Mouse (Mus musculus) inflammation-experienced regulatory T-cells (primary cell): ENCODE results near the gene Rnf167. TPM values are rescaled to one million over a fixed set of nuclear protein-coding genes. Genes with fewer than 3 reads are reported as not detected.

Experiments used
- polyA plus RNA-seq, 2 experiments: library from polyadenylated mRNA; unstranded; fragments of 100-300 nt; shearing (Covaris generic); gene quantifications; one replicate each; pipeline ENCODE4 v1.2.1; 2017

The Rnf167 gene
- 100 to 1,000 TPM; 350 to 474 TPM for polyA plus RNA-seq

DNA sequence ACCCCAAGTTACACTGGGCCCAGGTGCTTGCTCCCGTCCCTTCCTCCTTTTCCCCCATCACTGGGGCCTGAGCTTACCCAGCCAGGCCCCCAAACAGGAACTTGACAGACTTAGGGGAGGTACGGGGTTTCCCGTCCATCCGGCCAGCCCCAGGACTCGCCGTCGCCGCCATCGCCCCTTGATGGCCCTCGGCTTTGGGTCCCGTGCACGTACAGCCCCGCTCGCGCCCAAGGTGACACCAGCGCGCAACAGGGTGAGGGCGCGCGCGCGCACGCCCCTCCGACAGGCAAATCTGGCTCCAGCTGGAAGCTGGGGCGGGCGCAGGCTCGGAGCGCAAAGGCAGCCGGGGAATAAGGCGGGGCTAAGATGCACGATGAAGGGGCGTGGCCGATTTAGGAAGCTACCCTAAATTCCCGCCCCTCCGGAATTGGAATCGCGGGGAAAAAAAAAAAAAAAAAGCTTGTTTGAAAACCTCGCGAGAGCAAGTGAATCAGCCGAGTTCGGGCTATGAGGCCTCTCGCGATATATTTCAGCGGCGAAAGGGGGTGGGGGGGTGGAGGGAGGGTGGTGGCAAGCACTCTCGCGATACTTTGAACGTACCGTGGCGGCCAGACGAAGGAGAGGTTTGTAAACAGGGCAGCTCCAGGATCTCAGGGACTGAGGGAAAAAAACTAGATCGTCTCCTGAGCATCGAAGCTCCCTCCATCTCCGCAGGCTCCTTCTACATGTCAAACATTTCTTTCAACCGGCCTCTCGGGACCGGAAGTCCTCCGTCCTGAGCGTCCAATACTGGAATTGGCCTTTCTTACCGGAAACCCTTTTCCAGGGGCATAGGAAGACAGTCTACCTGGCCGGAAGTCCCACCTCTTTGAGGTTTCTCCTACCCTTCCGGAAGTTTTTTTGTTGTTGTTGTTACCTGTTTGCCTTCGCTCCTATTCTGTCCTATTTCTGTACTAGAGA is at the start of gene Rnf167, which contains the start of gene Slc25a11:
Rnf167 (plus strand) TSS at position 545 of the 960 bp plus-strand sequence.
Slc25a11 (minus strand) TSS at position 789 of the 960 bp plus-strand sequence.

GRCm38 (mm10) chr11:70615516-70616093 is 31.4 kb upstream of the Rnf167 start, which contains the start of gene 4930544D05Rik:
Gene 4930544D05Rik (plus strand): TSS chr11:70615848.

GRCm38 (mm10) chr11:70619101-70619500 is 27.9 kb upstream of the Rnf167 start, which contains the start of gene Chrne:
Gene Chrne (minus strand): TSS chr11:70619216.

DNA sequence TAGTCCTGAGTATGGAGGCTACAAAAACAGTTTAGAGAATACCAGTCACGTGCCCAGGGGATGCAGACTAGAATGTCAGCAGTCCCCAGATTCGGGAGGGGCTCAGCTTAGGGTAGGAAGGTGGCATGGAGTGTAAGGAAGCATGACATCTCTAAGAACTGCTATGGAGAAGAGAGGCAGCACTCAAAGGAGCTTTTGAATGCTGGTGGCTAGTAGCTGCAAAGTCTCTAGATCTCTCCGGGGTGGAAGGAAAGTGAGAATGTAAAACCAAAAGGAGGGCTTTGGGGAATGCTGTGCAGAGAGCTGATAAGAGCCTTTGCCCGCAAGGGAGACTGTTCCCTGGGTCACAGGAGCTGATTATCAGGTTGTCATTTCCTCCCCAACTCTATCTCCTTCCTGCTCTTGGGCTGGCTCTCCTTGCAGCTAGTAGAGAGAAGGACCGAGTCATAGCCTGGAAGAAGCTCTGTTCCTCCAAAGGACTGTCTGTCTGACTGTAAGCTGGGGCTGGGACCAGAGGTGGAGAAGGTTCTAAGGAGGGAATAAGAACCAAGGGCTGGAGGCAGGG is 8.2 kb upstream of the Rnf167 start, which contains the start of gene Gp1ba:
Gp1ba (plus strand) TSS at position 409 of the 565 bp plus-strand sequence.

DNA sequence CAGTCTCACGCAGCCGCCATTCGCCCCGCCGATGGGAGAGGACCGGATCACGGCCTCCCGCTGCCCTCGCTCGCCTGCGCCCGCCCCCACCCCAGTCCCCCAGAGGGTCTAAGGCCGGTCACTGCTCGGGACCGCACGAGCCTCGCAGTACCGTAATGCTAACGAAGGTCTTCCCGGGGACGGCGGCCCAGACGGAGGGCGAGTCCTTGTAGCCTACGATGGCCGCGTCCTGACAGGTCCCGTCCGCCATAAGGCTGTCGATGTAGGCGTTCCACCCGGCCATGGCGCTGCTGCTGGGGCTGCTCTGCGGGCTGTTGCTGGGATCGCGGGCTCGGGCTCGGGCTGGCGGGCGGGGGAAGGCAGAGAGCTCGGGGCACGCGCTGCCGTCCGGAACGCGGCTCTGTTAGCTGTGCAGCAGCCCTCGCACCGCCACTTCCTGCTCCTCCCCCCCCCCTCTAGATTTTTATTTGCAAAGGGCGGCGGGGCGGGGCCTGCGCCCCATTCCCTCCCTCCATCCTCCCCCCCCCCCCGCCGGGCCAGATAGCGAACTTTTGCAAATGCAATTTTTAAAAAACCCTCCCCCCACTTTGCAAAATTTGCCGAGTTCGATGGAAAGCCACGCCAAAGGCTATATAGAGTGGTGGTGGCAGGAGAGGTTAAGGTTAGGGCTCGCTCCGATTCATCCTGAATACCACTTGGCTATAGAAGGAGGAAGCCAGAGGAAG is 7.3 kb downstream of the Rnf167 start, which contains the start of gene Pfn1:
Pfn1 (minus strand) TSS at position 447 of the 725 bp plus-strand sequence.

DNA sequence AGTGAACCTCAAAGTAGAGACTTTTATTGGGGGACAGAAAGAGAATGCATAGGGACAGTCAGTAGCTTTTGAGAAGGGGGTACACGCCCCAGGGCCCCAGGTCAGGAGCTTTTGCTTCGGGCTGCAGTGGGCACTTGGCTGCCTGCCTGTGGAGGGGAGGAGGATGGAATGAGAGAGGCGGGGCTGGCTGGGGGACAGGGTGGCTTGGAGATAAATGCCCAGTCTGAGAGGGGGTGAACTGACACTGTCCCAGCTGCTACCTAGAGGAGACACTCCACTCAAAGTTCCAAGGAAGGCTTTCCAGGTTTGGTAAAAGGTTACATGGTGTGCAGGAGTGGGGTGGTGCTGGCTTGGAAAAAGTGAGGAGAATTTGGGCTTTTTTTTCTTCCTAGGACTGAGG is 9.9 kb downstream of the Rnf167 start, which contains the start of gene Eno3:
Eno3 (plus strand) TSS at position 239 of the 400 bp plus-strand sequence.

DNA sequence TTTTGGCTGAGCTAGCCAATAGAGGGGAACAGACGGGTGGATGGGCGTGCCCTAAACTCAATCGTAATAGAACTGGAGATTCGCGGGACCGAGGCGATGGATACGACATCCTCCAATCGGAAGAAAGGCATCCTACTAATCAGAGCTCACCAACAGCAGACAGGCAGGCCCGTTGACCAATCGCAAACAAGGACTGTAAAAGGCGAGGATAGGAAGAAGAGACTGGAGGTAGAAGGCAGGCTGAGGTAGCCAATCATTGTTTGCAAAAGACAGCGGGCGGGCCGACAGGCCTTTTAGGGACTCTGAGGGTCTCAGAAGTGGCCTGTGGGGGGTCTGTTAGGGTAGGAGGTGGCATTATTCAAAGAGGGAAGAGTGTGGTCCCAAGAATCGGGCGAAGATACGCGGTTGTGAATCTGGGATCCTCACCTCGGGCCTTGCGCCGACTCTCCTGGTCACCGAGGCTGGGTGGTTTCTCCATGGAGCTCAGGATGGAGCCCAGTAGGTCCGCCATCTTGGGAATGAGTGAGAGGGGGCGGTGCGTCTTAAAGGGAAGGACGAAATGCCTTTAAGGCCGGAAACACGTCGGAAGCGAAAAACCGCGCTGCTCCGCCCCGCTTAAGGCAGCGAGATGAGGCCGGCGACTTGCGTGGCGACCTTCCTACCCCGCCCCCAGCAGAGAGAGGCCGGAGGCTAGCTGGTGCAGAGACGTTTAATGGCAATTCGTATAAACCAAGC is 21.9 kb downstream of the Rnf167 start, which contains the start of gene Spag7:
Spag7 (minus strand) TSS at position 646 of the 735 bp plus-strand sequence.

DNA sequence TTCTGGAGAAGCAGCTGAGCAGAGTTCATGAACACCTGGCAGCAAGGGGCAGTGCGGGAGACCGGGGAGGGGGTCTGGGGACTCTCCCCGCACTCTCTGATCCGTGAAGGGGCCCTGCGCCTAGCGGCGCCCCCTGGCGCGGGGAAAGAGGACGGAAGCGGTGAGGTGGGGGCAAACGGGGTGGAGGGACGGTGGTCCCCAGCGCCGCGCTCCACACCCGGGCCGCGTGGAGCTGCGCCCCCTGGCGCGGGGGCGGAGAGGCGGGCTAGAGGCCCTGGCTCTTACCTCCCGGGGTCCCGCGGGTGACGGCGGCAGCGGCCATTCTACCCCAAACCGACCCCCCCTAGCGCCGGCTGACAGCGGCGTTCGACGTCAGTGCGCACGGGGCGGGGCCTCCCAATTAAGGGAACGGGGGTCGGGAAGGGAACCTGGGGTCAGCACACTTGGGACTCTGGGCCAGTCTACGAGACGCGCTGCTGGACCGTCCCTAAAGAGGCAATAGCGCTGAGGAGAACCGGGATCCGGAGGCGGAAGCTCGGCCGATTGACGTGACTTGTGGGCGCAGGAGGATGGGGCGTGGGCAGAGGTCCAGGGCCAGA is 40.7 kb downstream of the Rnf167 start, which contains the start of gene Camta2:
Camta2 (minus strand) TSS at position 505 of the 599 bp plus-strand sequence.

GRCm38 (mm10) chr11:70699722-70700556 is 52.9 kb downstream of the Rnf167 start, which contains the start of the genes Inca1 and Kif1c:
Gene Inca1 (minus strand): TSS chr11:70700155.
Gene Kif1c (plus strand): TSS chr11:70700548.

Other genes starting within 250 kb of the Rnf167 start
- gene Pelp1, start 237.2 kb upstream of the Rnf167 start, polyA plus RNA-seq, result 10 to 100 TPM; 11.5 to 13.4 TPM
- 100 to 1,000 TPM; 249 to 281 TPM for gene Arrb2, start 214.6 kb upstream of the Rnf167 start, polyA plus RNA-seq
- 10 to 100 TPM; 72.7 to 76.5 TPM for gene Med11, start 195.3 kb upstream of the Rnf167 start, polyA plus RNA-seq
- gene Zmynd15, start 187.8 kb upstream of the Rnf167 start, polyA plus RNA-seq, result not detected
- 1 to 10 TPM in 1 of 2 experiments, under 1 TPM in 1; 0.19 to 1.3 TPM for gene Cxcl16, start 187.3 kb upstream of the Rnf167 start, polyA plus RNA-seq
- gene Tm4sf5, start 142.0 kb upstream of the Rnf167 start, polyA plus RNA-seq, result 1 to 10 TPM; 2.2 to 2.9 TPM
- gene Vmo1, start 132.6 kb upstream of the Rnf167 start, polyA plus RNA-seq, result not detected
- not detected for gene Gltpd2, start 128.0 kb upstream of the Rnf167 start, polyA plus RNA-seq
- 100 to 1,000 TPM; 312 to 326 TPM for gene Psmb6, start 121.9 kb upstream of the Rnf167 start, polyA plus RNA-seq
- not detected for gene Gm40193, start 114.3 kb upstream of the Rnf167 start, polyA plus RNA-seq
- 10 to 100 TPM in 1 of 2 experiments, 1 to 10 TPM in 1; 6.9 to 10.1 TPM for gene Pld2, start 107.2 kb upstream of the Rnf167 start, polyA plus RNA-seq
- 10 to 100 TPM; 15.9 to 22.2 TPM for gene Mink1, start 84.4 kb upstream of the Rnf167 start, polyA plus RNA-seq
- gene 4930544D05Rik, start 31.4 kb upstream of the Rnf167 start, polyA plus RNA-seq, result under 1 TPM; 0.20 to 0.78 TPM
- 1 to 10 TPM; 1.0 to 1.2 TPM for gene Chrne, start 28.0 kb upstream of the Rnf167 start, polyA plus RNA-seq
- under 1 TPM; 0.17 to 0.18 TPM for gene Gp1ba, start 8.1 kb upstream of the Rnf167 start, polyA plus RNA-seq
- 100 to 1,000 TPM; 164 to 182 TPM for gene Slc25a11, start 244 bp downstream of the Rnf167 start, polyA plus RNA-seq
- 1,000 to 10,000 TPM; 4,492 to 4,564 TPM for gene Pfn1, start 7.4 kb downstream of the Rnf167 start, polyA plus RNA-seq
- gene Eno3, start 10.0 kb downstream of the Rnf167 start, polyA plus RNA-seq, result 10 to 100 TPM; 24.7 to 43.8 TPM
- gene Spag7, start 22.2 kb downstream of the Rnf167 start, polyA plus RNA-seq, result 10 to 100 TPM; 75.8 to 87.1 TPM
- 10 to 100 TPM; 45.4 to 63.7 TPM for gene Camta2, start 40.9 kb downstream of the Rnf167 start, polyA plus RNA-seq
- gene Inca1, start 52.9 kb downstream of the Rnf167 start, polyA plus RNA-seq, result 1 to 10 TPM in 1 of 2 experiments, not detected in 1; 1.4 TPM
- 1 to 10 TPM; 1.4 to 2.1 TPM for gene Kif1c, start 53.3 kb downstream of the Rnf167 start, polyA plus RNA-seq
- gene Zfp3, start 117.0 kb downstream of the Rnf167 start, polyA plus RNA-seq, result 1 to 10 TPM; 8.9 to 9.4 TPM
- gene Scimp, start 165.4 kb downstream of the Rnf167 start, polyA plus RNA-seq, result 1 to 10 TPM in 1 of 2 experiments, not detected in 1; 1.1 TPM
- 10 to 100 TPM; 48.1 to 65.4 TPM for gene Rabep1, start 197.5 kb downstream of the Rnf167 start, polyA plus RNA-seq